Mouse (Mus musculus) mesoderm, embryonic 11.5 days (tissue): ENCODE results near the gene Prdm5.
A peak's percentile ranks its signal among the peaks of the same experiment; 100 is the strongest.

ENCODE experiments used
- DNase-seq: peaks from one replicate; pipeline ENCODE4 v3.0.0-alpha.2; 2012; ENCODE audit warnings: low read depth, low spot score

Gene Prdm5

GRCm38 (mm10) chr6:65932776-65933175 is 154.0 kb downstream of the Prdm5 start:
- DNase-seq: no peak

- peak; percentile 30 for DNase-seq
Measured at GRCm38 (mm10) chr6:65933177-65933576, 154.4 kb downstream of the Prdm5 start.

- DNase-seq: no peak
Measured at GRCm38 (mm10) chr6:65935566-65936281, 156.9 kb downstream of the Prdm5 start.

- DNase-seq: no peak
Measured at GRCm38 (mm10) chr6:65950492-65950891, 171.7 kb downstream of the Prdm5 start.

- no peak for DNase-seq
Measured at GRCm38 (mm10) chr6:65952309-65952708, 173.5 kb downstream of the Prdm5 start, which contains the start of gene 4930544G11Rik. Gene 4930544G11Rik, plus strand, starts transcription at chr6:65952609.

GRCm38 (mm10) chr6:65969386-65970111 is 190.8 kb downstream of the Prdm5 start:
- DNase-seq: peak; percentile 27

GRCm38 (mm10) chr6:65970410-65970809 is 191.6 kb downstream of the Prdm5 start:
- DNase-seq: no peak
